Mouse (Mus musculus): ENCODE measurements at regions not wholly inside any gene's neighbourhood (a gene's known extent, or its start where the extent isn't known, plus 50 kb on each side); places are given as distances from the start of the nearest gene placed in this dataset.

DNA sequence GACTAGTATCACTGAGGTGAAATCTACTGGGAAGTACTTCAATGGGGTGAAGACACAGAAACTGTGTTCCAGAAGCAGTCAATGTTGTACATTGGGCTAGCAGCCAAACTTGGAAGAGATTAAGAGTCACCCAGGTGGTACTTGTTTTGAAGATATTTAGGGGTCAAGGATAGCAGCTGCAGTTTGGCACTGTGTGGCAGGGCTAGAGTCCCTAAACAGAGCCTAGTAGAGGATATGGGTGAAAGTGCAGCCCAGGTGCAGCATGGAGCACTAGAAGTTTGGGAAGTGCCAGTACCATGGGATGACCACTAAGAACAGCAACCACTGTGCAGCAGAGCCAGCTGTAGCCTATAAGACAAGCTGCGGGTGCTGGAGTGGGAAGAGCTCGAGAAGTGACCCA lies 70.6 kb upstream of the A1bg start:
- no peaks in the 10 kb centered on the region for H3K9me3 ChIP-seq (replicated peaks; ENCODE audit: low read length)
- no peak for TF ChIP-seq MAX (IDR thresholded peaks at IDR 0.05; ENCODE audit: low read length)
- no peak for TF ChIP-seq TBP (conservative IDR thresholded peaks at IDR 0.05; ENCODE audit: low read depth, low read length)
- no peak for TF ChIP-seq USF2 (conservative IDR thresholded peaks at IDR 0.05; ENCODE audit: low read depth, low read length)
- TF ChIP-seq MAFK (IDR thresholded peaks at IDR 0.05; ENCODE audit: insufficient replicate concordance, low read length): no peak
- no peak for TF ChIP-seq SMC3 (IDR thresholded peaks at IDR 0.05; ENCODE audit: low read depth, low read length)
- H3K36me3 ChIP-seq (replicated peaks in 1 of 2; ENCODE audit: control insufficient read depth in 1 of 2, insufficient read depth in 1 of 2, low read length in 1 of 2): no peaks in the 10 kb centered on the region
- in situ Hi-C loops (cut with MboI; ENCODE audit: low pct_ligation_motif_present, low pct_unique_long_range_greater_than_20kb, low sequenced_read_pairs) (no loop called here), dilution Hi-C loops (cut with MboI; ENCODE audit: extremely low pct_ligation_motif_present, extremely low pct_unique_long_range_greater_than_20kb, low sequenced_read_pairs) (no loop called here)
- no peaks in the 10 kb centered on the region for H3K79me2 ChIP-seq (replicated peaks; ENCODE audit: control insufficient read depth, extremely low read depth, insufficient read depth, poor library complexity, severe bottlenecking)
- no peak overlapping the region for H3K4me3 ChIP-seq (replicated peaks in 1 of 3; ENCODE audit: low read depth in 2 of 3, low read length in 2 of 3, poor library complexity in 1 of 3)
- H3K27me3 ChIP-seq (replicated peaks): no peaks in the 10 kb centered on the region
- no peak for DNase-seq (ENCODE audit: extremely low read depth)
- H3K4me1 ChIP-seq (ENCODE audit: control insufficient read depth in 1 of 2, insufficient read depth in 2 of 2): no peaks in the 10 kb centered on the region
- no peak overlapping the region for H3K27ac ChIP-seq (ENCODE audit: insufficient read depth, low read depth)
- H3K4me2 ChIP-seq (ENCODE audit: insufficient read depth, low read depth, poor library complexity, severe bottlenecking): no peak overlapping the region
- no peak overlapping the region for H3K9ac ChIP-seq (ENCODE audit: insufficient read depth, low read depth)

DNA sequence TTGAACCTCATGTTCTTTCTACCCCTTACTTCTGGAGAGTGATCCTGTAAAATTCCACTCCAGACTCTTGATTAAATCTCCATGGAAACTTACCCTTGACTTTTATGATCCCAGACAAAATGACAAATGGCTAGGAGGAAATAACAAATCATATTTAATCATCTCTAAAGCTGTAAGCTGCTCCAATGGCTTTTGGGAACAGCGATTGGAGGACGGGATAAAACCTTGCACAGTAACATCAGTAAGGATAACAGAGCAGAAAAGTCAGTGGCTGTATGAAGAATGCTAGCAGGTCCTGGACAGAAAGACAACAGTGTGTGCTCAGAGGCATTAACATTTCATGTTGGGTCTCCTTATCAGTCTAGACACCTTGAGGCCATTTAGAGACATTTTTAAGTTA lies 59.8 kb upstream of the A1bg start:
- no peaks in the 10 kb centered on the region for H3K9me3 ChIP-seq (replicated peaks; ENCODE audit: low read length)
- no peak for TF ChIP-seq ZMIZ1 (IDR thresholded peaks at IDR 0.05; ENCODE audit: low read depth, low read length)
- TF ChIP-seq ETS1 (conservative IDR thresholded peaks at IDR 0.05; ENCODE audit: low read depth, low read length): no peak
- TF ChIP-seq CHD1 (IDR thresholded peaks at IDR 0.05; ENCODE audit: low read depth, low read length): no peak
- TF ChIP-seq GABPA (IDR thresholded peaks at IDR 0.05; ENCODE audit: insufficient replicate concordance, low read depth, low read length): no peak
- no peak for TF ChIP-seq BHLHE40 (IDR thresholded peaks at IDR 0.05; ENCODE audit: low read depth, low read length)
- TF ChIP-seq TCF12 (IDR thresholded peaks at IDR 0.05; ENCODE audit: low read depth, low read length): no peak
- no peak for TF ChIP-seq E2F4 (IDR thresholded peaks at IDR 0.05; ENCODE audit: insufficient replicate concordance, low read depth, low read length)
- TF ChIP-seq HCFC1 (IDR thresholded peaks at IDR 0.05; ENCODE audit: low read depth, low read length): no peak
- TF ChIP-seq MAFK (IDR thresholded peaks at IDR 0.05; ENCODE audit: insufficient replicate concordance, low read length): no peak
- TF ChIP-seq USF1 (IDR thresholded peaks at IDR 0.05; ENCODE audit: low read depth, low read length): no peak
- H3K27ac ChIP-seq (ENCODE audit: insufficient read depth, low read depth): no peak overlapping the region
- dilution Hi-C loops (cut with MboI; ENCODE audit: extremely low pct_ligation_motif_present, extremely low pct_unique_long_range_greater_than_20kb, low sequenced_read_pairs) (no loop called here), in situ Hi-C loops (cut with MboI; ENCODE audit: low pct_ligation_motif_present, low pct_unique_long_range_greater_than_20kb, low sequenced_read_pairs) (no loop called here)
- H3K36me3 ChIP-seq (replicated peaks in 1 of 2; ENCODE audit: control insufficient read depth in 1 of 2, insufficient read depth in 1 of 2, low read length in 1 of 2): no peaks in the 10 kb centered on the region
- no peaks in the 10 kb centered on the region for H3K4me1 ChIP-seq (ENCODE audit: control insufficient read depth in 1 of 2, insufficient read depth in 2 of 2)
- no peak overlapping the region for H3K4me3 ChIP-seq (replicated peaks in 1 of 3; ENCODE audit: low read depth in 2 of 3, low read length in 2 of 3, poor library complexity in 1 of 3)
- no peak overlapping the region for H3K4me2 ChIP-seq (ENCODE audit: insufficient read depth, low read depth, poor library complexity, severe bottlenecking)
- H3K9ac ChIP-seq (ENCODE audit: insufficient read depth, low read depth): no peak overlapping the region
- H3K79me2 ChIP-seq (replicated peaks; ENCODE audit: control insufficient read depth, extremely low read depth, insufficient read depth, poor library complexity, severe bottlenecking): no peaks in the 10 kb centered on the region
- no peak for DNase-seq (ENCODE audit: extremely low read depth)
- no peaks in the 10 kb centered on the region for H3K27me3 ChIP-seq (replicated peaks)

Measured in CH12.LX (cell line).